Mouse (Mus musculus): ENCODE results near the gene Chd5. TPM values are rescaled to one million over a fixed set of nuclear protein-coding genes. Genes with fewer than 3 reads are reported as not detected.

The Chd5 gene
- total and polyA plus RNA-seq, 2 experiments from 2014 or later = 0.03 to 0.11 TPM

- TF ChIP-seq EP300 (IDR thresholded peaks at IDR 0.05; ENCODE audit: low read depth) (no peak), CTCF (IDR thresholded peaks at IDR 0.05; ENCODE audit: low read depth) (no peak)
- H3K9ac ChIP-seq (replicated peaks; ENCODE audit: low read depth, low read length) = no peak overlapping the region
- H3K9me3 ChIP-seq (replicated peaks; ENCODE audit: control insufficient read depth, low read length) = no peaks in the 10 kb centered on the region
- H3K4me2 ChIP-seq (ENCODE audit: low read depth, low read length) = no peak overlapping the region
- 37% methylated on average over 15 of the region's 15 CpGs for WGBS
- DNase-seq (ENCODE audit: low spot score) (no peak), ATAC-seq (ENCODE audit: insufficient read depth, low read depth) (no peak)
- H3K4me3 ChIP-seq (ENCODE audit: low read depth, low read length) = no peak overlapping the region
- peaks cover 4% of the 10 kb centered on the region; the same call in 1 of the 2 replicates for H3K36me3 ChIP-seq (replicated peaks; ENCODE audit: control insufficient read depth, insufficient read depth, low read length)
- peaks cover 79% of the 10 kb centered on the region for H3K27me3 ChIP-seq (ENCODE audit: control insufficient read depth, insufficient read depth, low read length)
- H3K27ac ChIP-seq (ENCODE audit: low read depth) = no peak overlapping the region
- peaks cover 14% of the 10 kb centered on the region for H3K4me1 ChIP-seq (ENCODE audit: control insufficient read depth, insufficient read depth)
Observed at GRCm38 (mm10) chr4:152340584-152341284, 2.3 kb downstream of the Chd5 start.

DNA sequence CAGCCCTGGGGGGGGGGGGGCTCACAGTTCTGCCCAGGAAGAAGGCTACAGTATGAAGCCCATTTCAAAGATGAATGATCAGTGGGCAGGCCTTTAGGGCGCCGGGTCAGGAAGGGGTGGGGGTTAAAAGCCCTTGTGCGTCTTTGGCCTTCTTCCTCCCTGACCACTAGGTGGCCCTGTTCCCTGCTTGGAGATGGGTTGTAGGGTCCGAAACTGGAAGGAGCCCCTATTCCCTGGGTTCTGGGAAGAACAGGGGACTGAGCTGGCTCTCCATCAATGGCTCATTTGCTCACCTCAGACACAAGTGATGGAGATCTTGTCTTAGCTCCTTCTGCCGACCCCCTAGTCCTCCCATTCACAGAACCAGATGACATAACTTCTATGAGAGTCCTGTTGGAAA, 4.8 kb downstream of the Chd5 start:
- Histone ChIP-seq H3K4me1 (ENCODE audit: control insufficient read depth, insufficient read depth) (peaks cover 14% of the 10 kb centered on the region), H3K27me3 (ENCODE audit: control insufficient read depth, insufficient read depth, low read length) (peaks cover 75% of the 10 kb centered on the region), H3K9me3 (replicated peaks; ENCODE audit: control insufficient read depth, low read length) (no peaks in the 10 kb centered on the region), H3K36me3 (replicated peaks; ENCODE audit: control insufficient read depth, insufficient read depth, low read length) (no peaks in the 10 kb centered on the region), H3K27ac (ENCODE audit: low read depth) (no peak overlapping the region), H3K4me3 (ENCODE audit: low read depth, low read length) (no peak overlapping the region), H3K4me2 (ENCODE audit: low read depth, low read length) (no peak overlapping the region), H3K9ac (replicated peaks; ENCODE audit: low read depth, low read length) (no peak overlapping the region)
- ATAC-seq (ENCODE audit: insufficient read depth, low read depth) (no peak), DNase-seq (ENCODE audit: low spot score) (no peak)
- WGBS = 10% methylated on average over 5 of the region's 5 CpGs
- TF ChIP-seq EP300 (IDR thresholded peaks at IDR 0.05; ENCODE audit: low read depth) (no peak), CTCF (IDR thresholded peaks at IDR 0.05; ENCODE audit: low read depth) (peak; percentile 59)

- Histone ChIP-seq H3K27ac (ENCODE audit: low read depth) (no peak overlapping the region), H3K4me2 (ENCODE audit: low read depth, low read length) (no peak overlapping the region), H3K4me3 (ENCODE audit: low read depth, low read length) (no peak overlapping the region), H3K36me3 (replicated peaks; ENCODE audit: control insufficient read depth, insufficient read depth, low read length) (no peaks in the 10 kb centered on the region), H3K9me3 (replicated peaks; ENCODE audit: control insufficient read depth, low read length) (no peaks in the 10 kb centered on the region), H3K4me1 (ENCODE audit: control insufficient read depth, insufficient read depth) (peaks cover 4% of the 10 kb centered on the region; the same call in 1 of the 2 replicates), H3K9ac (replicated peaks; ENCODE audit: low read depth, low read length) (no peak overlapping the region), H3K27me3 (ENCODE audit: control insufficient read depth, insufficient read depth, low read length) (peaks cover 75% of the 10 kb centered on the region)
- TF ChIP-seq EP300 (IDR thresholded peaks at IDR 0.05; ENCODE audit: low read depth) (no peak), CTCF (IDR thresholded peaks at IDR 0.05; ENCODE audit: low read depth) (no peak)
- WGBS = 57% methylated on average over 7 of the region's 7 CpGs
- DNase-seq (ENCODE audit: low spot score) (no peak), ATAC-seq (ENCODE audit: insufficient read depth, low read depth) (no peak)
Observed at GRCm38 (mm10) chr4:152344651-152345050, 6.2 kb downstream of the Chd5 start.

- 33% methylated on average over 7 of the region's 7 CpGs for WGBS
- TF ChIP-seq EP300 (IDR thresholded peaks at IDR 0.05; ENCODE audit: low read depth) (no peak), CTCF (IDR thresholded peaks at IDR 0.05; ENCODE audit: low read depth) (no peak)
Observed at GRCm38 (mm10) chr4:152345120-152345889, 6.9 kb downstream of the Chd5 start.

DNA sequence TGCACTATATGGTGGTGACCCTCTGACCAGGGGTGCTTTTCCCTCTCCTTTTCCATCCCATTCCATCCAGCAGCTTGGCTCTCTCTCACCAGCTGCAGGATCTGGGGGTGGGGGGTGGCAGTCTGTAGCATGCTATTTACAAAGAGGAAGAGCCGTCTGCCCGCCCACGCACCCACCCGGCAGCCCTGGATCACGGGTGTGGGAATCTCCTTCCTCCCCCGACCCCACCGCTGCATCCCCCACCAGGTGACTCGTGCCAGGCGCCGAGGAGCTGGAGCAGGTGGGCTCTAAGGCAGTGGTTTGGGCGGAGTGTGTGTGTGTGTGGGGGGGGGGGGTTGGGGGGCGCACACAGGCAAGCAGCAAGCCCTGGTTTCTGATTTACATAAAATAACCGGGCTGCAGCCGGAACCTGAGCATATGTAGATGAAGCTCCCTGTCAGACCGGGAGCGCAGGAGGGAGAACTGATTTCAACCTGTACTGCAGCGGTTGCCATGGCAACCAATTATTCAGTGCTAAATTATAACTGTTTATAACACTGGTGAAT, 11.5 kb downstream of the Chd5 start:
- peaks cover 4% of the 10 kb centered on the region; the same call in 1 of the 2 replicates for H3K4me1 ChIP-seq (ENCODE audit: control insufficient read depth, insufficient read depth)
- H3K36me3 ChIP-seq (replicated peaks; ENCODE audit: control insufficient read depth, insufficient read depth, low read length) = no peaks in the 10 kb centered on the region
- 8% methylated on average over 17 of the region's 17 CpGs for WGBS
- DNase-seq (ENCODE audit: low spot score) (no peak), ATAC-seq (ENCODE audit: insufficient read depth, low read depth) (no peak)
- no peaks in the 10 kb centered on the region for H3K9me3 ChIP-seq (replicated peaks; ENCODE audit: control insufficient read depth, low read length)
- no peak for TF ChIP-seq EP300 (IDR thresholded peaks at IDR 0.05; ENCODE audit: low read depth)
- TF ChIP-seq CTCF (IDR thresholded peaks at IDR 0.05; ENCODE audit: low read depth) = no peak
- no peak overlapping the region for H3K4me2 ChIP-seq (ENCODE audit: low read depth, low read length)
- no peak overlapping the region for H3K27ac ChIP-seq (ENCODE audit: low read depth)
- peaks cover 53% of the 10 kb centered on the region for H3K27me3 ChIP-seq (ENCODE audit: control insufficient read depth, insufficient read depth, low read length)
- H3K9ac ChIP-seq (replicated peaks; ENCODE audit: low read depth, low read length) = no peak overlapping the region
- no peak overlapping the region for H3K4me3 ChIP-seq (ENCODE audit: low read depth, low read length)

More at GRCm38 (mm10) chr4:152345120-152345889, 6.9 kb downstream of the Chd5 start:
- H3K4me3 ChIP-seq (ENCODE audit: low read depth, low read length) = no peak overlapping the region
- H3K4me2 ChIP-seq (ENCODE audit: low read depth, low read length) = no peak overlapping the region
- DNase-seq (ENCODE audit: low spot score) = no peak
- no peaks in the 10 kb centered on the region for H3K36me3 ChIP-seq (replicated peaks; ENCODE audit: control insufficient read depth, insufficient read depth, low read length)
- no peaks in the 10 kb centered on the region for H3K9me3 ChIP-seq (replicated peaks; ENCODE audit: control insufficient read depth, low read length)
- no peak overlapping the region for H3K9ac ChIP-seq (replicated peaks; ENCODE audit: low read depth, low read length)
- peaks cover 75% of the 10 kb centered on the region for H3K27me3 ChIP-seq (ENCODE audit: control insufficient read depth, insufficient read depth, low read length)
- H3K4me1 ChIP-seq (ENCODE audit: control insufficient read depth, insufficient read depth) = peaks cover 4% of the 10 kb centered on the region; the same call in 1 of the 2 replicates
- peak; percentile 24; the same call in 1 of the 2 replicates for ATAC-seq (ENCODE audit: insufficient read depth, low read depth)
- no peak overlapping the region for H3K27ac ChIP-seq (ENCODE audit: low read depth)

Measured in heart, postnatal 0 days (tissue).